Mouse (Mus musculus) liver, adult 2 months (tissue): ENCODE measurements around the gene Rpl37a.

Source experiments
- CTCF ChIP-seq: fragments of 200-500 bp; IDR thresholded peaks from 2 replicates; pipeline ENCODE4 v1.5.1; 2011; ENCODE audit warnings: low read depth, low read length, control low read depth
- POLR2A ChIP-seq: fragments of 200-500 bp; IDR thresholded peaks from 2 replicates; pipeline ENCODE4 v1.6.1; 2011; ENCODE audit warnings: low read length, control low read depth; ENCODE audit not compliant: insufficient read depth; ENCODE audit errors: extremely low read depth

GRCm38 (mm10) chr1:72718846-72719245 lies 7.8 kb downstream of the Rpl37a start:
- TF ChIP-seq CTCF (peak; percentile 83), POLR2A (no peak)
